Mouse (Mus musculus) hematopoietic stem cell, adult 5-6 weeks (primary cell): Measurements from ENCODE around the gene Mbnl2. TPM values are rescaled to one million over a fixed set of nuclear protein-coding genes. Genes with fewer than 3 reads are reported as not detected.
A peak's percentile ranks its signal among the peaks of the same experiment; 100 is the strongest.

Experiments
- ATAC-seq, 2 experiments: fragments of 125-278 bp in 1 of 2; replicated peaks in 1 of 2; 2 replicates each; pipeline ENCODE4 v1.8.0; 2016 to 2017; ENCODE audit warnings: inconsistent platforms in 2 of 2, mild to moderate bottlenecking in 2 of 2, moderate number of reproducible peaks in 2 of 2, low read depth in 1 of 2, moderate TSS enrichment in 1 of 2; ENCODE audit not compliant: low FRiP score in 2 of 2, poor library complexity in 2 of 2, severe bottlenecking in 2 of 2, insufficient read depth in 1 of 2, low TSS enrichment in 1 of 2
- total RNA-seq: library from RNA; stranded (forward); fragments of 172-1452, 232-1000 nt; gene quantifications from 2 replicates; pipeline ENCODE4 v1.2.3, GENCODE M21; 2017

Mbnl2 gene
- total RNA-seq, 1 experiment from 2014 or later, result 78.6 TPM

- ATAC-seq, result no peak
Measured at GRCm38 (mm10) chr14:120312661-120313406, 37.4 kb downstream of the Mbnl2 start.

- no peak for ATAC-seq
Measured at GRCm38 (mm10) chr14:120313466-120313865, 38.0 kb downstream of the Mbnl2 start.

- no peak for ATAC-seq
Measured at GRCm38 (mm10) chr14:120315721-120316120, 40.3 kb downstream of the Mbnl2 start.

- ATAC-seq, result no peak
Measured at GRCm38 (mm10) chr14:120318326-120318935, 43.0 kb downstream of the Mbnl2 start.

GRCm38 (mm10) chr14:120318974-120319731 lies 43.7 kb downstream of the Mbnl2 start:
- 0 out of 4 replicates have a peak, but pooled peaks of 1 of the 2 experiments have one; percentile 23 for ATAC-seq

- ATAC-seq, result no peak
Measured at GRCm38 (mm10) chr14:120322041-120322440, 46.6 kb downstream of the Mbnl2 start.

- no peak for ATAC-seq
Measured at GRCm38 (mm10) chr14:120323111-120323510, 47.6 kb downstream of the Mbnl2 start.

- ATAC-seq, result no peak
Measured at GRCm38 (mm10) chr14:120324061-120324791, 48.8 kb downstream of the Mbnl2 start.

- no peak for ATAC-seq
Measured at GRCm38 (mm10) chr14:120324883-120325480, 49.5 kb downstream of the Mbnl2 start.

- peak; percentile 77 to 79 for ATAC-seq
Measured at GRCm38 (mm10) chr14:120325673-120326072, 50.2 kb downstream of the Mbnl2 start.

- ATAC-seq, result no peak
Measured at GRCm38 (mm10) chr14:120330454-120330853, 55.0 kb downstream of the Mbnl2 start.

- no peak for ATAC-seq
Measured at GRCm38 (mm10) chr14:120330881-120331514, 55.5 kb downstream of the Mbnl2 start.

GRCm38 (mm10) chr14:120333465-120334243 lies 58.2 kb downstream of the Mbnl2 start:
- no peak for ATAC-seq

GRCm38 (mm10) chr14:120335366-120335765 lies 59.9 kb downstream of the Mbnl2 start:
- no peak for ATAC-seq

- ATAC-seq, result no peak
Measured at GRCm38 (mm10) chr14:120335871-120336270, 60.4 kb downstream of the Mbnl2 start.

GRCm38 (mm10) chr14:120336380-120336779 lies 60.9 kb downstream of the Mbnl2 start:
- ATAC-seq, result no peak
